Mouse (Mus musculus) small intestine, adult 2 months (tissue): ENCODE results near the gene Kif19a. TPM values are rescaled to one million over a fixed set of nuclear protein-coding genes. Genes with fewer than 3 reads are reported as not detected.
A peak's percentile ranks its signal among the peaks of the same experiment; 100 is the strongest.

Experiments
- H3K27ac ChIP-seq: fragments of 200-500 bp; 2 replicates; pipeline ENCODE4 v1.5.1; 2012; ENCODE audit warnings: low read depth, low read length, control low read depth, inconsistent platforms; ENCODE audit not compliant: insufficient read depth
- H3K27me3 ChIP-seq: fragments of 200-500 bp; 2 replicates; pipeline ENCODE4 v1.6.1; 2012; ENCODE audit warnings: mild to moderate bottlenecking, moderate library complexity, low read length, inconsistent platforms; ENCODE audit not compliant: control insufficient read depth, insufficient read depth
- H3K36me3 ChIP-seq: fragments of 200-500 bp; 2 replicates; pipeline ENCODE4 v1.6.1; 2012; ENCODE audit warnings: mild to moderate bottlenecking, low read length, control low read depth, inconsistent platforms; ENCODE audit not compliant: control insufficient read depth, insufficient read depth
- H3K4me1 ChIP-seq: fragments of 200-500 bp; 2 replicates; pipeline ENCODE4 v1.6.1; 2012; ENCODE audit warnings: low read length, inconsistent platforms, mixed read lengths; ENCODE audit not compliant: control insufficient read depth, insufficient read depth, insufficient read length
- H3K4me3 ChIP-seq: fragments of 200-500 bp; 2 replicates; pipeline ENCODE4 v1.5.1; 2012; ENCODE audit warnings: low read depth, mild to moderate bottlenecking, control low read depth, inconsistent platforms, low read length, moderate library complexity
- CTCF ChIP-seq: fragments of 200-500 bp; IDR thresholded peaks from 2 replicates; pipeline ENCODE4 v1.5.1; 2012; ENCODE audit warnings: low read depth, mild to moderate bottlenecking, control low read depth, inconsistent platforms, low read length, moderate library complexity, mixed read lengths; ENCODE audit not compliant: insufficient replicate concordance, insufficient read length; ENCODE audit errors: extremely low read depth
- POLR2A ChIP-seq: fragments of 200-500 bp; IDR thresholded peaks from 2 replicates; pipeline ENCODE4 v1.6.1; 2012; ENCODE audit warnings: low read depth, mild to moderate bottlenecking, control low read depth, inconsistent platforms, low read length, moderate library complexity
- WGBS: fragments of 180-500 bp; shearing (Covaris S2); methylation state at CpG from one replicate; pipeline ENCODE4 v1.1.7; 2018; 5-methylcytosine and 5-hydroxymethylcytosine counted together
- polyA plus RNA-seq: library from polyadenylated mRNA; depleted of rRNA; stranded (reverse); fragments of >200 nt; gene quantifications from 2 replicates; pipeline ENCODE4 v1.2.3, GENCODE M21; 2012

Gene Kif19a
- polyA plus RNA-seq, 1 experiment, result 1.7 TPM

- no peak for TF ChIP-seq CTCF
- no peak for TF ChIP-seq POLR2A
- Histone ChIP-seq H3K27ac (no peak within 1 kb of the TSS), H3K36me3 (no peaks in the 10 kb centered on the region), H3K4me1 (no peaks in the 10 kb centered on the region; the same call in 1 of the 2 replicates), H3K27me3 (peaks cover 12% of the 10 kb centered on the region), H3K4me3 (peak within 1 kb of the TSS; percentile 43)
- WGBS, result 28% methylated on average over 4 of the region's 4 CpGs
Measured at GRCm38 (mm10) chr11:114795848-114796322, 30.7 kb downstream of the Kif19a start, which contains the start of gene Btbd17. Btbd17 (minus strand) TSS chr11:114795945.

GRCm38 (mm10) chr11:114797176-114797575 is 32.0 kb downstream of the Kif19a start:
- WGBS, result 88% methylated on average over 7 of the region's 7 CpGs
- Histone ChIP-seq H3K4me3 (no peak overlapping the region), H3K27me3 (no peaks in the 10 kb centered on the region; the same call in 1 of the 2 replicates), H3K4me1 (no peaks in the 10 kb centered on the region), H3K27ac (no peak overlapping the region), H3K36me3 (no peaks in the 10 kb centered on the region)
- TF ChIP-seq POLR2A (no peak), CTCF (no peak)

GRCm38 (mm10) chr11:114797981-114798380 is 32.8 kb downstream of the Kif19a start:
- TF ChIP-seq POLR2A, result no peak
- TF ChIP-seq CTCF, result no peak

GRCm38 (mm10) chr11:114798624-114799023 is 33.4 kb downstream of the Kif19a start, which contains the start of gene Gpr142:
Gpr142 (plus strand) TSS chr11:114798924.
- Histone ChIP-seq H3K4me3 (no peak within 1 kb of the TSS), H3K27me3 (no peaks in the 10 kb centered on the region)

More at GRCm38 (mm10) chr11:114797981-114798380, 32.8 kb downstream of the Kif19a start:
- Histone ChIP-seq H3K4me3 (no peak overlapping the region), H3K4me1 (peaks cover 4% of the 10 kb centered on the region; the same call in 1 of the 2 replicates), H3K27ac (no peak overlapping the region), H3K36me3 (no peaks in the 10 kb centered on the region), H3K27me3 (no peaks in the 10 kb centered on the region; the same call in 1 of the 2 replicates)
- 83% methylated on average over 3 of the region's 3 CpGs for WGBS

GRCm38 (mm10) chr11:114801906-114802305 is 36.7 kb downstream of the Kif19a start:
- Histone ChIP-seq H3K4me3 (no peak overlapping the region), H3K27ac (no peak overlapping the region), H3K27me3 (no peaks in the 10 kb centered on the region), H3K36me3 (no peaks in the 10 kb centered on the region), H3K4me1 (peaks cover 4% of the 10 kb centered on the region; the same call in 1 of the 2 replicates)
- no peak for TF ChIP-seq POLR2A
- no peak for TF ChIP-seq CTCF
- WGBS, result 97% methylated on average over 1 of the region's 1 CpGs

More at GRCm38 (mm10) chr11:114798624-114799023, 33.4 kb downstream of the Kif19a start, which contains the start of gene Gpr142:
- Histone ChIP-seq H3K36me3 (no peaks in the 10 kb centered on the region), H3K27ac (no peak within 1 kb of the TSS), H3K4me1 (peaks cover 4% of the 10 kb centered on the region; the same call in 1 of the 2 replicates)
- TF ChIP-seq CTCF (no peak), POLR2A (no peak)
- WGBS, result 85% methylated on average over 3 of the region's 3 CpGs

- H3K36me3 ChIP-seq, result no peaks in the 10 kb centered on the region
- peaks cover 4% of the 10 kb centered on the region; the same call in 1 of the 2 replicates for H3K4me1 ChIP-seq
- H3K27ac ChIP-seq, result no peak overlapping the region
- TF ChIP-seq CTCF (no peak), POLR2A (no peak)
- no peak overlapping the region for H3K4me3 ChIP-seq
- no peaks in the 10 kb centered on the region for H3K27me3 ChIP-seq
- 44% methylated on average over 15 of the region's 15 CpGs for WGBS
Measured at GRCm38 (mm10) chr11:114802540-114803267, 37.5 kb downstream of the Kif19a start.

GRCm38 (mm10) chr11:114803990-114804389 is 38.8 kb downstream of the Kif19a start:
- 82% methylated on average over 8 of the region's 8 CpGs for WGBS
- Histone ChIP-seq H3K36me3 (no peaks in the 10 kb centered on the region), H3K27me3 (no peaks in the 10 kb centered on the region), H3K4me3 (no peak overlapping the region), H3K27ac (no peak overlapping the region), H3K4me1 (peaks cover 4% of the 10 kb centered on the region; the same call in 1 of the 2 replicates)
- TF ChIP-seq POLR2A (no peak), CTCF (no peak)
